Mouse (Mus musculus): ENCODE data around the gene Fance. TPM values are rescaled to one million over a fixed set of nuclear protein-coding genes. Genes with fewer than 3 reads are reported as not detected.

The Fance gene
- polyA plus RNA-seq, 2 experiments: 5.5 to 9.4 TPM

DNA sequence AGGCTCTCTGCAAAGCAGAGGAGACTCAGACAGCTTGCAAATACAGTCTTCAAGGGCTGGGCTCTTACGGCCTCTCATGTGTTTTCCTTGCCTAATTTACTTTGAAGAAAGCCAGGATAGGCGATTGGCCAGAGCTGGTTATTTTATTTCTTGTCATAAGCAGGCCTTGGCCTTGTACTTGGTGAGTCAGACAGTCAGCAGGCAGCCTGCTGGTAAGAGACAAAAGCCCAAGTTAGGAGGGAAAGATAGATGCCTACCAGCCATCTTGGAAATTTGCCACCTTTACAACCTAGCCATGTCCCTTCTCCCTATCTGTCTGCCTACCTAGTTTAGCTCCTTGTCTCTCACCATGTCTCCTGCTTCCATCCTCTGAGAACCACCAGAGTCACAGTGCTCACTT is 58.0 kb downstream of the Fance start:
- H3K9me3 ChIP-seq (ENCODE audit: control insufficient read depth, low read length): no peaks in the 10 kb centered on the region
- 54% methylated on average over 2 of the region's 2 CpGs for WGBS (ENCODE audit: insufficient replicate concordance)
- TF ChIP-seq CTCF (IDR thresholded peaks at IDR 0.05; ENCODE audit: low read depth) (no peak), EP300 (IDR thresholded peaks at IDR 0.05; ENCODE audit: low read depth) (no peak)
- no peak for DNase-seq (ENCODE audit: low read depth in 3 of 3, low spot score in 3 of 3)
- no peak overlapping the region for H3K27ac ChIP-seq
- no peak overlapping the region for H3K4me2 ChIP-seq (ENCODE audit: low read depth)
- H3K36me3 ChIP-seq (replicated peaks; ENCODE audit: control insufficient read depth, insufficient read depth, low read depth): no peaks in the 10 kb centered on the region
- H3K4me1 ChIP-seq (replicated peaks; ENCODE audit: control insufficient read depth in 2 of 2, insufficient read depth in 2 of 2, low read length in 1 of 2): peaks cover 0 to 7% of the 10 kb centered on the region in 2 experiments; a peak in 1 of 4 replicates
- H3K27me3 ChIP-seq (ENCODE audit: control insufficient read depth, insufficient read depth, low read length): peaks cover 15% of the 10 kb centered on the region
- no peak overlapping the region for H3K9ac ChIP-seq (replicated peaks)
- ATAC-seq (ENCODE audit: insufficient read depth): no peak
- H3K4me3 ChIP-seq (ENCODE audit: insufficient read depth in 1 of 2, low read depth in 2 of 2, low read length in 2 of 2): no peak overlapping the region

DNA sequence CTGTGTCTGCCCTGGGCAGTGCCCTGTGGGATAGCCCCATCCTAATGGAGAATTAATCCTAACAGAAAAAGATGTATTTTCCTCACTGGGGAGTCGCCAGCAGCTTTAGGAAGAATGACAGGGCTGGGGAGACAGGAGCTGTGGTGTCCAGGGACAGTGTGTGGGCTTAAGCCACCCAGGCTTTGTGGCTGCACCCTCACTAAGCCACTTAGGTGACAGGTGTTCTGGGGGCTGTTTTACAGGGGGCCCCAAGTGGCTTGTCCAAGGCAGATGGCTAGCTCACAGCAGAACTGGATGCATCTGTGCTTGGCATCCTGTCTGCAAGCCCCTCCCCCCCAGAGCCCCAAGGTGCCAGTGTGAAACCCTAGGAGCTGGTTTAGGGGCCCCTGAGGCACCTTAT is 58.6 kb downstream of the Fance start:
- Histone ChIP-seq H3K9ac (replicated peaks) (no peak overlapping the region), H3K27me3 (ENCODE audit: control insufficient read depth, insufficient read depth, low read length) (peaks cover 15% of the 10 kb centered on the region), H3K9me3 (ENCODE audit: control insufficient read depth, low read length) (no peaks in the 10 kb centered on the region), H3K4me2 (ENCODE audit: low read depth) (no peak overlapping the region), H3K36me3 (replicated peaks; ENCODE audit: control insufficient read depth, insufficient read depth, low read depth) (no peaks in the 10 kb centered on the region), H3K4me3 (ENCODE audit: insufficient read depth in 1 of 2, low read depth in 2 of 2, low read length in 2 of 2) (no peak overlapping the region), H3K4me1 (replicated peaks; ENCODE audit: control insufficient read depth in 2 of 2, insufficient read depth in 2 of 2, low read length in 1 of 2) (peaks cover 0 to 7% of the 10 kb centered on the region in 2 experiments; a peak in 1 of 4 replicates), H3K27ac (no peak overlapping the region)
- ATAC-seq (ENCODE audit: insufficient read depth) (no peak), DNase-seq (ENCODE audit: low read depth in 3 of 3, low spot score in 3 of 3) (no peak)
- TF ChIP-seq EP300 (IDR thresholded peaks at IDR 0.05; ENCODE audit: low read depth): no peak
- no peak for TF ChIP-seq CTCF (IDR thresholded peaks at IDR 0.05; ENCODE audit: low read depth)
- 41% methylated on average over 1 of the region's 1 CpGs for WGBS (ENCODE audit: insufficient replicate concordance)

DNA sequence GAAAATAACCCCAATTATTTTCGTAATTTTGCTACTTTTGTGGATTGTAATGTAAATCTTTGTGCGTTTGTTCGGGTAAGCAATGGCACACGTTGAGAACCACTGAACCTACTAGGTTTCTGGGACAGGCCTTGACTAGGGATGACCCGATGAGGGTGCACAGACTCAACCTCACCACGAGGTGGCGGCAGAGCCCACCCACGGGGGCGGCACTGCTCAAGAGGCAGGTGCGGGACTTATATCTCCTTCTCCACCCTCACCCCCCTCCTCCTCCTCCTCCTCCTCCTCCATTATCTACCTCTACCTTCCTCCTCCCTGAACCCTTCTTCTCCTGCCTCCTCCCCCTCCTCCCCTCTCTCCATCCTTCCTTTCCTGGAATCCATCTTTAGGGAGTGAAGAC is 60.5 kb downstream of the Fance start:
- Histone ChIP-seq H3K36me3 (replicated peaks; ENCODE audit: control insufficient read depth, insufficient read depth, low read depth) (no peaks in the 10 kb centered on the region), H3K27me3 (ENCODE audit: control insufficient read depth, insufficient read depth, low read length) (peaks cover 15% of the 10 kb centered on the region), H3K9ac (replicated peaks) (no peak overlapping the region), H3K4me3 (ENCODE audit: insufficient read depth in 1 of 2, low read depth in 2 of 2, low read length in 2 of 2) (no peak overlapping the region), H3K4me2 (ENCODE audit: low read depth) (no peak overlapping the region), H3K4me1 (replicated peaks; ENCODE audit: control insufficient read depth in 2 of 2, insufficient read depth in 2 of 2, low read length in 1 of 2) (peaks cover 0 to 7% of the 10 kb centered on the region in 2 experiments; a peak in 1 of 4 replicates), H3K9me3 (ENCODE audit: control insufficient read depth, low read length) (no peaks in the 10 kb centered on the region), H3K27ac (no peak overlapping the region)
- ATAC-seq (ENCODE audit: insufficient read depth) (peak; percentile 26; the same call in 1 of the 2 replicates), DNase-seq (ENCODE audit: low read depth in 3 of 3, low spot score in 3 of 3) (peak in 1 of 3 experiments; percentile 46)
- peak; percentile 93 for TF ChIP-seq CTCF (IDR thresholded peaks at IDR 0.05; ENCODE audit: low read depth)
- TF ChIP-seq EP300 (IDR thresholded peaks at IDR 0.05; ENCODE audit: low read depth): no peak
- WGBS (ENCODE audit: insufficient replicate concordance): 5% methylated on average over 10 of the region's 10 CpGs

DNA sequence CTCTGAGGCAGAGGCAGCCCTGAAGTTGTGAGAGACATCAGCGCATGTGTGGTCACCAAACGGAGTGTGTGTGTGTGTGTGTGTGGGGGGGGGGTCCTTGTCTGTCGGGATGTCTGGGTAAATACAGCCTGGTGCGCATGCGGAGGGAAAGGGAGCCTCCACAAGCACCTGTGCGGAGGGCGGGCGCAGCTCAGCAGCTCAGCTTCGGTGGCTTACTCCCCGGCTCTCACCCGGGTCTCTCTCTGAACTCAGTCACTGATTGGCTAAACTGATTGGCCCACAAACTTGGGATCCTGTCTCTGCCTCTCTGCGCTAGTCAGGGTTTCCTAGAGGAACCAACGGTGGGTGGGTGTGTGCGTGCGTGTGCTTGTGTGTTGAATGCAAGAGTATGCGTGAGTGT is 61.2 kb downstream of the Fance start:
- no peak for ATAC-seq (ENCODE audit: insufficient read depth)
- H3K27me3 ChIP-seq (ENCODE audit: control insufficient read depth, insufficient read depth, low read length): peaks cover 15% of the 10 kb centered on the region
- TF ChIP-seq EP300 (IDR thresholded peaks at IDR 0.05; ENCODE audit: low read depth) (no peak), CTCF (IDR thresholded peaks at IDR 0.05; ENCODE audit: low read depth) (no peak)
- WGBS (ENCODE audit: insufficient replicate concordance): 14% methylated on average over 16 of the region's 16 CpGs
- H3K27ac ChIP-seq: no peak overlapping the region
- H3K4me1 ChIP-seq (replicated peaks; ENCODE audit: control insufficient read depth in 2 of 2, insufficient read depth in 2 of 2, low read length in 1 of 2): peaks cover 0 to 7% of the 10 kb centered on the region in 2 experiments; a peak in 1 of 4 replicates
- no peaks in the 10 kb centered on the region for H3K36me3 ChIP-seq (replicated peaks; ENCODE audit: control insufficient read depth, insufficient read depth, low read depth)
- no peak for DNase-seq (ENCODE audit: low read depth in 3 of 3, low spot score in 3 of 3)
- H3K9me3 ChIP-seq (ENCODE audit: control insufficient read depth, low read length): no peaks in the 10 kb centered on the region
- no peak overlapping the region for H3K9ac ChIP-seq (replicated peaks)
- no peak overlapping the region for H3K4me3 ChIP-seq (ENCODE audit: insufficient read depth in 1 of 2, low read depth in 2 of 2, low read length in 2 of 2)
- H3K4me2 ChIP-seq (ENCODE audit: low read depth): no peak overlapping the region

- no peak overlapping the region for H3K27ac ChIP-seq
- peaks cover 0 to 7% of the 10 kb centered on the region in 2 experiments; a peak in 1 of 4 replicates for H3K4me1 ChIP-seq (replicated peaks; ENCODE audit: control insufficient read depth in 2 of 2, insufficient read depth in 2 of 2, low read length in 1 of 2)
- no peak overlapping the region for H3K4me2 ChIP-seq (ENCODE audit: low read depth)
- TF ChIP-seq EP300 (IDR thresholded peaks at IDR 0.05; ENCODE audit: low read depth) (no peak), CTCF (IDR thresholded peaks at IDR 0.05; ENCODE audit: low read depth) (no peak)
- 2% methylated on average over 17 of the region's 17 CpGs for WGBS (ENCODE audit: insufficient replicate concordance)
- ATAC-seq (ENCODE audit: insufficient read depth) (no peak), DNase-seq (ENCODE audit: low read depth in 3 of 3, low spot score in 3 of 3) (no peak)
- no peaks in the 10 kb centered on the region for H3K9me3 ChIP-seq (ENCODE audit: control insufficient read depth, low read length)
- H3K9ac ChIP-seq (replicated peaks): no peak overlapping the region
- no peaks in the 10 kb centered on the region for H3K36me3 ChIP-seq (replicated peaks; ENCODE audit: control insufficient read depth, insufficient read depth, low read depth)
- peaks cover 15% of the 10 kb centered on the region for H3K27me3 ChIP-seq (ENCODE audit: control insufficient read depth, insufficient read depth, low read length)
- no peak overlapping the region for H3K4me3 ChIP-seq (ENCODE audit: insufficient read depth in 1 of 2, low read depth in 2 of 2, low read length in 2 of 2)
Measured at GRCm38 (mm10) chr17:28375592-28376061, 62.3 kb downstream of the Fance start.

Other genes starting within 250 kb of the Fance start
- gene Tcp11, start 232.9 kb upstream of the Fance start, polyA plus RNA-seq (2012; rRNA removed): 0.14 and 0.16 TPM in 2 replicates
- gene Tcp11, start 232.9 kb upstream of the Fance start, polyA plus RNA-seq (2014; fragmentation: Nextera tagmentation; extraction: Ambion mirVana): 0.13 TPM in 1 of 2 replicates, not detected in the other
- 0.30 and 0.33 TPM in 2 replicates for gene Scube3, start 171.4 kb upstream of the Fance start, polyA plus RNA-seq (2012; rRNA removed)
- gene Scube3, start 171.4 kb upstream of the Fance start, polyA plus RNA-seq (2014; fragmentation: Nextera tagmentation; extraction: Ambion mirVana): 0.16 and 0.23 TPM in 2 replicates
- 6.1 and 7.5 TPM in 2 replicates for gene Zfp523, start 136.4 kb upstream of the Fance start, polyA plus RNA-seq (2012; rRNA removed)
- 4.3 and 5.4 TPM in 2 replicates for gene Zfp523, start 136.4 kb upstream of the Fance start, polyA plus RNA-seq (2014; fragmentation: Nextera tagmentation; extraction: Ambion mirVana)
- 6.6 and 10.4 TPM in 2 replicates for gene Def6, start 105.7 kb upstream of the Fance start, polyA plus RNA-seq (2012; rRNA removed)
- gene Def6, start 105.7 kb upstream of the Fance start, polyA plus RNA-seq (2014; fragmentation: Nextera tagmentation; extraction: Ambion mirVana): 5.5 and 5.7 TPM in 2 replicates
- 5.6 and 6.5 TPM in 2 replicates for gene Ppard, start 80.8 kb upstream of the Fance start, polyA plus RNA-seq (2012; rRNA removed)
- 0.76 and 0.92 TPM in 2 replicates for gene Ppard, start 80.8 kb upstream of the Fance start, polyA plus RNA-seq (2014; fragmentation: Nextera tagmentation; extraction: Ambion mirVana)
- 1,169 and 1,992 TPM in 2 replicates for gene Rpl10a, start 15.0 kb downstream of the Fance start, polyA plus RNA-seq (2012; rRNA removed)
- gene Rpl10a, start 15.0 kb downstream of the Fance start, polyA plus RNA-seq (2014; fragmentation: Nextera tagmentation; extraction: Ambion mirVana): 506 and 510 TPM in 2 replicates
- gene Tead3, start 37.3 kb downstream of the Fance start, polyA plus RNA-seq (2012; rRNA removed): 2.0 and 2.2 TPM in 2 replicates
- 0.52 and 0.63 TPM in 2 replicates for gene Tead3, start 37.3 kb downstream of the Fance start, polyA plus RNA-seq (2014; fragmentation: Nextera tagmentation; extraction: Ambion mirVana)
- 0.12 and 0.26 TPM in 2 replicates for gene Tulp1, start 51.7 kb downstream of the Fance start, polyA plus RNA-seq (2012; rRNA removed)
- 0.28 and 0.42 TPM in 2 replicates for gene Tulp1, start 51.7 kb downstream of the Fance start, polyA plus RNA-seq (2014; fragmentation: Nextera tagmentation; extraction: Ambion mirVana)
- 5.3 and 7.3 TPM in 2 replicates for gene Fkbp5, start 204.0 kb downstream of the Fance start, polyA plus RNA-seq (2012; rRNA removed)
- gene Fkbp5, start 204.0 kb downstream of the Fance start, polyA plus RNA-seq (2014; fragmentation: Nextera tagmentation; extraction: Ambion mirVana): 3.5 and 3.6 TPM in 2 replicates
- gene Armc12, start 217.3 kb downstream of the Fance start, polyA plus RNA-seq (2012; rRNA removed): 0.03 TPM in 1 of 2 replicates, not detected in the other
- gene Armc12, start 217.3 kb downstream of the Fance start, polyA plus RNA-seq (2014; fragmentation: Nextera tagmentation; extraction: Ambion mirVana): not detected in 2 replicates
- gene Clpsl2, start 235.9 kb downstream of the Fance start, polyA plus RNA-seq (2012; rRNA removed): not detected in 2 replicates
- not detected in 2 replicates for gene Clpsl2, start 235.9 kb downstream of the Fance start, polyA plus RNA-seq (2014; fragmentation: Nextera tagmentation; extraction: Ambion mirVana)
- gene Clps, start 247.2 kb downstream of the Fance start, polyA plus RNA-seq (2012; rRNA removed): 1.2 and 3.3 TPM in 2 replicates
- 2.9 and 3.7 TPM in 2 replicates for gene Clps, start 247.2 kb downstream of the Fance start, polyA plus RNA-seq (2014; fragmentation: Nextera tagmentation; extraction: Ambion mirVana)

All from liver, embryonic 14.5 days (tissue).